Mouse (Mus musculus): Measurements from ENCODE around the gene Nkx2-2. TPM values are rescaled to one million over a fixed set of nuclear protein-coding genes. Genes with fewer than 3 reads are reported as not detected.

Gene Nkx2-2
- 5.0 and 5.1 TPM in 2 replicates for polyA plus RNA-seq (2014; fragmentation: Nextera tagmentation; extraction: Ambion mirVana)

GRCm38 (mm10) chr2:147193271-147194255 lies at the start of gene Nkx2-2:
Nkx2-2 (minus strand) TSS chr2:147194243.
- H3K4me1 ChIP-seq (replicated peaks; ENCODE audit: control insufficient read depth, insufficient read depth, low read length) = peaks cover 17% of the 10 kb centered on the region
- no peaks in the 10 kb centered on the region for H3K36me3 ChIP-seq (replicated peaks; ENCODE audit: control insufficient read depth, insufficient read depth)
- H3K9ac ChIP-seq = no peak within 1 kb of the TSS; the same call in 1 of the 2 replicates
- H3K4me2 ChIP-seq (replicated peaks) = peak within 1 kb of the TSS; percentile 55
- H3K4me3 ChIP-seq (replicated peaks; ENCODE audit: low read length) = peak within 1 kb of the TSS; percentile 27
- H3K9me3 ChIP-seq (ENCODE audit: control insufficient read depth, low read length) = no peaks in the 10 kb centered on the region
- ATAC-seq (ENCODE audit: low FRiP score) (peak; percentile 29; the same call in 1 of the 2 replicates), DNase-seq (ENCODE audit: low spot score) (no peak)
- peaks cover 96% of the 10 kb centered on the region for H3K27me3 ChIP-seq (ENCODE audit: control insufficient read depth, insufficient read depth, low read length)
- under 1% methylated on average over 54 of the region's 54 CpGs for WGBS
- H3K27ac ChIP-seq = no peak within 1 kb of the TSS

- DNase-seq (ENCODE audit: low spot score) (peak; percentile 34), ATAC-seq (ENCODE audit: low FRiP score) (no peak)
- no peak overlapping the region for H3K27ac ChIP-seq
- no peaks in the 10 kb centered on the region for H3K4me1 ChIP-seq (replicated peaks; ENCODE audit: control insufficient read depth, insufficient read depth, low read length)
- H3K4me2 ChIP-seq (replicated peaks) = peak overlapping the region; percentile 30
- 21% methylated on average over 25 of the region's 25 CpGs for WGBS
- H3K9ac ChIP-seq = no peak overlapping the region
- H3K36me3 ChIP-seq (replicated peaks; ENCODE audit: control insufficient read depth, insufficient read depth) = no peaks in the 10 kb centered on the region
- 0 out of 2 replicates have a peak, but pooled peaks cover 4% of the 10 kb centered on the region for H3K9me3 ChIP-seq (ENCODE audit: control insufficient read depth, low read length)
- H3K4me3 ChIP-seq (replicated peaks; ENCODE audit: low read length) = no peak overlapping the region
- H3K27me3 ChIP-seq (ENCODE audit: control insufficient read depth, insufficient read depth, low read length) = no peaks in the 10 kb centered on the region
Measured at GRCm38 (mm10) chr2:147235707-147236290, 41.8 kb upstream of the Nkx2-2 start.

GRCm38 (mm10) chr2:147231175-147231574 lies 37.1 kb upstream of the Nkx2-2 start:
- DNase-seq (ENCODE audit: low spot score) (no peak), ATAC-seq (ENCODE audit: low FRiP score) (no peak)
- Histone ChIP-seq H3K4me3 (replicated peaks; ENCODE audit: low read length) (no peak overlapping the region), H3K4me1 (replicated peaks; ENCODE audit: control insufficient read depth, insufficient read depth, low read length) (no peaks in the 10 kb centered on the region), H3K9me3 (ENCODE audit: control insufficient read depth, low read length) (0 out of 2 replicates have a peak, but pooled peaks cover 4% of the 10 kb centered on the region), H3K36me3 (replicated peaks; ENCODE audit: control insufficient read depth, insufficient read depth) (no peaks in the 10 kb centered on the region), H3K9ac (no peak overlapping the region), H3K4me2 (replicated peaks) (no peak overlapping the region), H3K27me3 (ENCODE audit: control insufficient read depth, insufficient read depth, low read length) (no peaks in the 10 kb centered on the region), H3K27ac (no peak overlapping the region)
- 71% methylated on average over 5 of the region's 5 CpGs for WGBS

DNA sequence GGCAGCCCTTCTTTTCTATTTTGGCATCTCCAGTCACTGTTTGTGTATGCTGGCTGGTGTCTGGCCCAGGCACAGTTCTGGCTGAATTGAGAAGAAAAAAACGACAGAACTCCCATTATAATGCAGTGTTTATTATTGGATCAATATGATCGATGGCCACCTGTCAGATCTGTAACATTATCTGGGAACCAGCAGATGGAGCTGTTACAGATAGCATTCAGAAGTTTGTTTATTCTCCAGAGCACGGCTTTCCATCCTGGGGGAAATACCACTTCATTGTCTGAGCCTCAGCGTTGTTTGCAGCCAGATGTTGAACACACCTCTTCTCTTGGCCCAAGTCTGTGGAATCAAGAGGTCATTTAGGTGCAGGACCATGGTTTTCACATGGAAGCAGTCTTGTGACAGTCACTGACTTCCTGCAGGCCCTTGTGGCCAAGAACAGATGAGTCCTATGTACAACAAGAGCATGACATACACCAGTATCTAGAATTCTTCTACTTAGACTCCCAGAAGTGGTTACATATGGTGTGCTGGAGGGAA lies 11.1 kb upstream of the Nkx2-2 start:
- H3K36me3 ChIP-seq (replicated peaks; ENCODE audit: control insufficient read depth, insufficient read depth) = no peaks in the 10 kb centered on the region
- WGBS = 31% methylated on average over 4 of the region's 4 CpGs
- no peaks in the 10 kb centered on the region for H3K4me1 ChIP-seq (replicated peaks; ENCODE audit: control insufficient read depth, insufficient read depth, low read length)
- H3K27me3 ChIP-seq (ENCODE audit: control insufficient read depth, insufficient read depth, low read length) = peaks cover 22% of the 10 kb centered on the region
- no peak overlapping the region for H3K4me3 ChIP-seq (replicated peaks; ENCODE audit: low read length)
- DNase-seq (ENCODE audit: low spot score) (no peak), ATAC-seq (ENCODE audit: low FRiP score) (no peak)
- H3K9me3 ChIP-seq (ENCODE audit: control insufficient read depth, low read length) = no peaks in the 10 kb centered on the region
- H3K27ac ChIP-seq = no peak overlapping the region
- no peak overlapping the region for H3K4me2 ChIP-seq (replicated peaks)
- H3K9ac ChIP-seq = no peak overlapping the region

- H3K27ac ChIP-seq = no peak overlapping the region
- ATAC-seq (ENCODE audit: low FRiP score) (peak; percentile 46; the same call in 1 of the 2 replicates), DNase-seq (ENCODE audit: low spot score) (no peak)
- peaks cover 17% of the 10 kb centered on the region for H3K4me1 ChIP-seq (replicated peaks; ENCODE audit: control insufficient read depth, insufficient read depth, low read length)
- no peak overlapping the region; the same call in 1 of the 2 replicates for H3K9ac ChIP-seq
- peak overlapping the region; percentile 27 for H3K4me3 ChIP-seq (replicated peaks; ENCODE audit: low read length)
- peak overlapping the region; percentile 55 for H3K4me2 ChIP-seq (replicated peaks)
- peaks cover 96% of the 10 kb centered on the region for H3K27me3 ChIP-seq (ENCODE audit: control insufficient read depth, insufficient read depth, low read length)
- H3K36me3 ChIP-seq (replicated peaks; ENCODE audit: control insufficient read depth, insufficient read depth) = no peaks in the 10 kb centered on the region
- WGBS = under 1% methylated on average over 67 of the region's 71 CpGs
- no peaks in the 10 kb centered on the region for H3K9me3 ChIP-seq (ENCODE audit: control insufficient read depth, low read length)
Measured at GRCm38 (mm10) chr2:147194711-147195615, 920 bp upstream of the Nkx2-2 start.

GRCm38 (mm10) chr2:147192731-147193130 lies 1.3 kb downstream of the Nkx2-2 start:
- H3K4me2 ChIP-seq (replicated peaks) = 0 out of 2 replicates have a peak overlapping the region, but pooled peaks have one; percentile 2
- no peak overlapping the region for H3K27ac ChIP-seq
- no peaks in the 10 kb centered on the region for H3K36me3 ChIP-seq (replicated peaks; ENCODE audit: control insufficient read depth, insufficient read depth)
- peaks cover 17% of the 10 kb centered on the region for H3K4me1 ChIP-seq (replicated peaks; ENCODE audit: control insufficient read depth, insufficient read depth, low read length)
- H3K9ac ChIP-seq = no peak overlapping the region
- ATAC-seq (ENCODE audit: low FRiP score) (no peak), DNase-seq (ENCODE audit: low spot score) (no peak)
- H3K4me3 ChIP-seq (replicated peaks; ENCODE audit: low read length) = peak overlapping the region; percentile 10; the same call in 1 of the 2 replicates
- no peaks in the 10 kb centered on the region for H3K9me3 ChIP-seq (ENCODE audit: control insufficient read depth, low read length)
- WGBS = 3% methylated on average over 13 of the region's 13 CpGs
- peaks cover 96% of the 10 kb centered on the region for H3K27me3 ChIP-seq (ENCODE audit: control insufficient read depth, insufficient read depth, low read length)

GRCm38 (mm10) chr2:147190316-147191021 lies 3.6 kb downstream of the Nkx2-2 start:
- no peak for ATAC-seq (ENCODE audit: low FRiP score)
- H3K27me3 ChIP-seq (ENCODE audit: control insufficient read depth, insufficient read depth, low read length) = peaks cover 98% of the 10 kb centered on the region
- no peak for DNase-seq (ENCODE audit: low spot score)
- H3K9ac ChIP-seq = no peak overlapping the region
- no peak overlapping the region for H3K4me3 ChIP-seq (replicated peaks; ENCODE audit: low read length)
- H3K9me3 ChIP-seq (ENCODE audit: control insufficient read depth, low read length) = no peaks in the 10 kb centered on the region
- no peak overlapping the region for H3K4me2 ChIP-seq (replicated peaks)
- peaks cover 17% of the 10 kb centered on the region for H3K4me1 ChIP-seq (replicated peaks; ENCODE audit: control insufficient read depth, insufficient read depth, low read length)
- WGBS = 1% methylated on average over 27 of the region's 27 CpGs
- no peaks in the 10 kb centered on the region for H3K36me3 ChIP-seq (replicated peaks; ENCODE audit: control insufficient read depth, insufficient read depth)
- no peak overlapping the region for H3K27ac ChIP-seq
